Mouse (Mus musculus): ENCODE measurements around the gene Gramd1b. TPM values are rescaled to one million over a fixed set of nuclear protein-coding genes. Genes with fewer than 3 reads are reported as not detected.

Gramd1b gene
- 14.0 and 19.9 TPM in 2 replicates for polyA plus RNA-seq (2015; fragmentation: Nextera tagmentation; extraction: Ambion mirVana)

DNA sequence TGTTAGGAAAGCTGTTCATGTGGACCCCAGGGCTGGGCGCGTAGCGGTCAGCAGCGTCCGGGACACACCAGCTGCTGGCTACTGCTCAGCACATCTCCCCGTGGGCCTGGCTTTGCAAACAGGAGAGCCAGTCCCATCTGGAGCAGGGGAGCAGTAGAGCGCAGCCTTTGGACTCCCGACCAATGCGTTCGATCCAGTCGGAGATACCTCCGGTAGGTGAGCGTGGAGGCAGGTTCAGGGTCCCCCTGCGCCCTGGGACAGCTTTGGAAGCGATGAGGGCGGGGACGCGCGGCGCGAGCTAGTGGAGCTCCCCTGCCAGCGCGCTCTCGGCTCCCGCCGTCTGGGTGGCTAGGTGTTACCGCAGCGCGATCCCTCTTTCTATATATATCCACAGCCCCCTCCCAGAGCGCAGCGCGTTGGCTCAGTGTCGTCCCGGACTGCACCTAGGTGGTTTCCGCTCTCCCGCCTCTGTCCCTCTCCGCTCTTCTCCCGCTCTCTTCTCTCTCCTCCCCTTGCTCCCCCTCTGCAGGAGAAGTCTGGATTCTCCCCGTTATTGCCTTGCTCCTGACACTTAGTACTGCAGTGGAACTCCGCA is at the start of gene Gramd1b:
Gramd1b (minus strand) TSS at position 357 of the 595 bp plus-strand sequence.
- H3K4me3 ChIP-seq: peak within 1 kb of the TSS; percentile 57
- peaks cover 6% of the 10 kb centered on the region for H3K4me1 ChIP-seq
- peak within 1 kb of the TSS; percentile 85 for H3K4me2 ChIP-seq
- 0 out of 2 replicates have a peak within 1 kb of the TSS, but pooled peaks have one; percentile 19 for H3K27ac ChIP-seq
- WGBS: under 1% methylated on average over 40 of the region's 40 CpGs
- H3K27me3 ChIP-seq (replicated peaks): no peaks in the 10 kb centered on the region
- no peaks in the 10 kb centered on the region for H3K36me3 ChIP-seq (replicated peaks)
- ATAC-seq (replicated peaks): peak; percentile 86
- peak within 1 kb of the TSS; percentile 60 for H3K9ac ChIP-seq
- H3K9me3 ChIP-seq: no peaks in the 10 kb centered on the region

DNA sequence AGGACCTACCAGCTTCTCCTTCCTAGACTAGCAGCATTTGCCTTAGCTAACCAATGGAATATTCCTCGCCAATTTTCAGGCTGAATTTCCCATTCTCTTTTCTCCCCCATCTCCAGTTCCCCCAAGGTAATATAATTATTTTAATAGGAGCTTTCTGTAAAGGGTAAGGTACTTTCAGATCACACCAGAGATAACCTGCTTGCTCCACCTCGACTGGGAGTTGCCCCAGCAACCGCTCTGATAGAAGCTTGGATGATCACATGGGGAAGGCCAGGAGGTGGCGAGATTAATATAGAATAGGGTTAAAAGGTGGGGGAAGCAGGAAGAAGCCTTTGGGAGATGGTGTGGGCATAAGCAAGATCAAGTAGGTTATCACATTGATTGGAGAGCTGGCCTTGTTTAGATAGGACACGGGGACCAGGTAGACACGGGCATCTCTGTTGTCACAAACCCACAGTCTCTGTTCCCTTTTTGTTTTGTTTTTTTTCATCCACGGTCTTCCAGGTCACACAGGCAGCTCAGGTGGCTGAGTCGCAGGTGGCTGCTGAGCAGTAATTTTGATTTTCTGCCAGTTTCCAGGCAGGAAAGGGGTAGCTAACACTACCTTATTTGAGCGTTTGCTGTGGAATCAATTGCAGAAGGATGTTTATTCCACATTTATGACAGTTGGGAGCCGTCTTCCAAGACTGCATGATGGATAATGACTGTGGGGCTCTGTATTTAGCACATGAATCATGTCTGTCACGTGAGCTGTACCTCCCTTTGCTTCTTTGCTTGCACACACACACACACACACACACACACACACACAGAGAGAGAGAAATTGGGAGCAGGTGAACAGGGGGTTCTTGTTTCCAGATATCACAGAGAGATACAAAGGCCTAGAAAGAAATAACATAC is 47.8 kb upstream of the Gramd1b start:
- H3K9me3 ChIP-seq: no peaks in the 10 kb centered on the region
- H3K4me2 ChIP-seq: no peak overlapping the region
- peaks cover 8% of the 10 kb centered on the region; the same call in 1 of the 2 replicates for H3K4me1 ChIP-seq
- peak; percentile 32; the same call in 1 of the 2 replicates for ATAC-seq (replicated peaks)
- WGBS: 68% methylated on average over 11 of the region's 11 CpGs
- H3K4me3 ChIP-seq: no peak overlapping the region
- peak overlapping the region; percentile 39; the same call in 1 of the 2 replicates for H3K27ac ChIP-seq
- no peaks in the 10 kb centered on the region for H3K27me3 ChIP-seq (replicated peaks)
- no peaks in the 10 kb centered on the region for H3K36me3 ChIP-seq (replicated peaks)
- no peak overlapping the region for H3K9ac ChIP-seq

DNA sequence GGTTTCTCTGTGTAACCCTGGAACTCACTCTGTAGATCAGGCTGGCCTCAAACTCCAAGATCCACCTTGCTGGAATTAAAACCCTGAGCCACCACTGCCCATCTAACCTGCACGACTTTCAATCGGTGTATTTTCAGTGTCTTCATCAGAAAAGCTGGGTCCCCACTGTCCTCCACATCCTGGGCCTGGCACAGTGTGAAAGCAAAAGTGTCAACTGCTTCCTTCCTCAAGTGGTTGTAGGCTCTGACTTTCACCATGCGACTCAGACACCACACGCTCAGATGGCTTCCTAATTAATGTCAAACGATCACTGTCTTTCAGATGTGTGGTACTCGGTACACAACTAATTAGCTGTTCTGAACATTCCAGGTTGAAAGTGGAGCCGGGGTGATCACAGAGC is 45.9 kb upstream of the Gramd1b start:
- Histone ChIP-seq H3K4me1 (peaks cover 8% of the 10 kb centered on the region; the same call in 1 of the 2 replicates), H3K27ac (no peak overlapping the region), H3K27me3 (replicated peaks) (no peaks in the 10 kb centered on the region), H3K9ac (no peak overlapping the region), H3K4me2 (no peak overlapping the region), H3K9me3 (no peaks in the 10 kb centered on the region), H3K4me3 (no peak overlapping the region), H3K36me3 (replicated peaks) (no peaks in the 10 kb centered on the region)
- no peak for ATAC-seq (replicated peaks)
- 81% methylated on average over 7 of the region's 7 CpGs for WGBS

DNA sequence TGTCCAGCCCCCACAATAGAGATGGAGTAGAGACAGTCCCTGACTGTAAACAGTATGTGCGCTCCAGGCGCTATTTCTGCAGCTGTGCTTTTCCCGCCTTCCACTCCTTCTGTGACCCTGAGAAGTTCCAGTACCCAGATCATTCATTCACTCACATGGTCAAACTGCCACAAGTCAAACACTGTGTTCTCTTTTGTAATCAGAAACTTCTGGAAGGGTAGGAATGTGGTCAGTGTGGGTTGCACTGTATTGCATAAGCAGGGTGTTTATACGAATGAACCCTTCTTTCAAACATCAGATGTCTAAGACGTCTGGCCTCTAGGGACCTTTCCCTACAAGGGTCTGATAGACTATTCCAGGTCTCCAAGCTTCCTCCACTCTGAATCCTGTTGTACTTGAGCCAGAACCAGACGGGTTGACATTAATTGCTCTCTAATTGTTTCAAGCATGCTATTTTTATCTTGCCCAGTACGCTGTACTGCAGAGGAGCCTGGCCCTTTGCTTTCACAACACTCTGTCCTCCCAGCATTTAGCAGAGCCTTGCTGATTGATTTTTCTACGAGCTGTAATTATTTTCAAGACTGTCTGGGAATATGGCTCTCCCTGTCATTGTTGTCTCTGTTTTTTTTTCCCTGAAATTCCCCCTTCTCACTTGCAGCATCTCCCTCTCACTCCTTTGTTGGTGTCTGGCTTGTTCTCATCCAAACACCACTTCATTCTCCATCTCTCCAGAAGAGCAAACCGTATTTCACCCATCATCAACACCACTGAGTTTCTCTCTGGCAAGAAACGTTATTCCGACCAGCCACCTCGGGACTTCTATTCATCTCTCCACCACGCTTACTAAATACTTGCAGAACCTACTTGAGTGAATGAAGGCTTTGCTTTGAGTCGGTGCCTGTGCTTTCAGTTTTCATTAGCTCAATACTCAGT is 44.1 kb upstream of the Gramd1b start:
- H3K9ac ChIP-seq: no peak overlapping the region
- no peak overlapping the region for H3K4me2 ChIP-seq
- no peak for ATAC-seq (replicated peaks)
- peak overlapping the region; percentile 7; the same call in 1 of the 2 replicates for H3K27ac ChIP-seq
- peaks cover 8% of the 10 kb centered on the region; the same call in 1 of the 2 replicates for H3K4me1 ChIP-seq
- H3K27me3 ChIP-seq (replicated peaks): no peaks in the 10 kb centered on the region
- H3K36me3 ChIP-seq (replicated peaks): no peaks in the 10 kb centered on the region
- whole genome bisulfite sequencing: 75% methylated on average over 14 of the region's 14 CpGs
- H3K4me3 ChIP-seq: no peak overlapping the region
- H3K9me3 ChIP-seq: no peaks in the 10 kb centered on the region

DNA sequence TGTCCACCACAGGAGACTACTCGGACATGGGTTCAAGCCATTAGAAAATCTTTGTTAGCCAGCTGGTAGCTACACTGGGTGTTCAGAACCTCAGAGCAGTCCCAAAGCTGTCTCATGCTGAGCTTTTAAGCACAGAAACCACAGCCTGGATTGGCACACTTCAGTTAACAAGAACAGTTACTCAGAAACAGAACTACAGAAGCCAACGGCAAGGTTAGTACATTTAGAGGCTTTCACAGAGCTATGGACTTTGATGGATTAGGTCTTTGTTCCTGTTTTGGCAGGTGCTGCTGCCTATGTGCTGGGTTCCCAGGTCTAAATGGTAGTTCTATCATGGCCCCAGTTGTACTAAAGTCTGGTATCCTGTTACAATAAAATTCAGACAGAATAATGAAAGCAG is 40.1 kb upstream of the Gramd1b start:
- no peak overlapping the region for H3K27ac ChIP-seq
- 57% methylated on average over 2 of the region's 2 CpGs for WGBS

DNA sequence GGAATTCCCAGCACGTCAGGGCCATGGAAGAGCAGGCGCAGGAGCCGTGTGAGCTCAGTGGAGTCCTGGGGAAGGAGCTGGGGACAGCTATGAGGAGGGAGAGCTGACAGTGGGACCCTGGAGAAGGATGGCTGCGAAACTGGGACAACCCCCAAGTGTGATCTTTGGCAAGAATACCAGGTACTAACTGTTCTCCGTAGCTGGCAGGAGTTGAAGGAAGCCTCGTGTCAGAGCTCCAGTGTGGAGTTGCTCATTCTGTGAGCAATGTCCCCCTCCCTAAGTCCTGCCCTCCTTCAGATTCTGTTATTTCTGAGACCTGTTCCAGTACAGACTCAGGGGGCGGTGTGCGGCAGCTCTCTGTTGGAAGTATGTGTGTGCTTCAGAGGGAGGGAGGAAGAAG is 36.9 kb upstream of the Gramd1b start:
- ATAC-seq (replicated peaks): no peak
- WGBS: 74% methylated on average over 8 of the region's 8 CpGs
- H3K4me3 ChIP-seq: no peak overlapping the region

More for the DNA sequence above, 40.1 kb upstream of the Gramd1b start:
- Histone ChIP-seq H3K9ac (no peak overlapping the region), H3K27me3 (replicated peaks) (no peaks in the 10 kb centered on the region), H3K4me2 (no peak overlapping the region), H3K9me3 (no peaks in the 10 kb centered on the region), H3K36me3 (replicated peaks) (no peaks in the 10 kb centered on the region), H3K4me3 (no peak overlapping the region), H3K4me1 (no peaks in the 10 kb centered on the region)
- ATAC-seq (replicated peaks): no peak

DNA sequence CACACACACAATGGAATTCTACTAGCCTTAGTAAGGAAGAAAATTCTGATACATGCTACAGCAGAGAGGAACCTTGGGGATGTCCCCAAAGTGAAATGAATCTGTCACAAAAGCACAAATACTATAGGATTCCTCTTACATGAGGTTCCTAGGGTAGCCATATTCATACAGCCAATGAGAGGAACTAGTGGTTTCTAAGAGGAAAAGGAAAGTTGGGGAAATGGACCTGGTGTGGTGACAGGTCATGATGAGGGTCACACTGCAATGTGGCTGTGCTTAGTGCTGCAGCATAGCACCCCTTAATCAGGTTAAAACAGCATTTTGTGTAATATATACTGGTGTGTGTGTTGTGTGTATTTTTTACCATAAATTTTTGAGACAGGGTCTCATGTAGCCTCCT is 32.6 kb upstream of the Gramd1b start:
- H3K27ac ChIP-seq: no peak overlapping the region
- no peak overlapping the region for H3K4me2 ChIP-seq
- H3K36me3 ChIP-seq (replicated peaks): no peaks in the 10 kb centered on the region
- H3K9ac ChIP-seq: no peak overlapping the region
- no peaks in the 10 kb centered on the region for H3K9me3 ChIP-seq
- no peaks in the 10 kb centered on the region for H3K4me1 ChIP-seq
- no peak for ATAC-seq (replicated peaks)
- H3K4me3 ChIP-seq: no peak overlapping the region
- no peaks in the 10 kb centered on the region for H3K27me3 ChIP-seq (replicated peaks)

More for the DNA sequence above, 36.9 kb upstream of the Gramd1b start:
- Histone ChIP-seq H3K9me3 (no peaks in the 10 kb centered on the region), H3K4me1 (no peaks in the 10 kb centered on the region), H3K9ac (no peak overlapping the region), H3K27me3 (replicated peaks) (no peaks in the 10 kb centered on the region), H3K27ac (no peak overlapping the region), H3K4me2 (no peak overlapping the region), H3K36me3 (replicated peaks) (no peaks in the 10 kb centered on the region)

DNA sequence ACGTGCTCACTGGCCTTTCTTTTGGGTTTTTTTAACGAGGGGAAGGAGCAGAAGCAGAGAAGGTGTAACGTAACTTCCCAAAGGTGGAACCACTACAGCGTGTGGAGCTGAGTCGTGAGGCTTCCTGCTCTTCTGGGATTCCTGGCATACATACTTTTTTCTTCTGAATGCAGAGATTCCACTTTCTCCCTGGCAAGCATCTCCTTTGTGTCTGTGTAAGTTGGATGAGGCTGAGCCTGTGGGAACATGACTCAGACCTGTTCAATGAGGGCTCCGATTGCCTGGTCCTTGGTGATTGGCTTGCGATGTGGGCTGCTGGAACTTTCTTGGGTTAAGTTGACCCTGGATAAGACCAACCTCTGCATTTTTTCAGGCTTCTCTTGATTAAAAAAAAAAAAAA is 28.5 kb upstream of the Gramd1b start:
- Histone ChIP-seq H3K27ac (no peak overlapping the region), H3K9me3 (no peaks in the 10 kb centered on the region), H3K4me2 (no peak overlapping the region), H3K9ac (no peak overlapping the region), H3K36me3 (replicated peaks) (no peaks in the 10 kb centered on the region), H3K27me3 (replicated peaks) (no peaks in the 10 kb centered on the region), H3K4me3 (no peak overlapping the region), H3K4me1 (no peaks in the 10 kb centered on the region)
- ATAC-seq (replicated peaks): no peak
- WGBS: 86% methylated on average over 7 of the region's 7 CpGs

DNA sequence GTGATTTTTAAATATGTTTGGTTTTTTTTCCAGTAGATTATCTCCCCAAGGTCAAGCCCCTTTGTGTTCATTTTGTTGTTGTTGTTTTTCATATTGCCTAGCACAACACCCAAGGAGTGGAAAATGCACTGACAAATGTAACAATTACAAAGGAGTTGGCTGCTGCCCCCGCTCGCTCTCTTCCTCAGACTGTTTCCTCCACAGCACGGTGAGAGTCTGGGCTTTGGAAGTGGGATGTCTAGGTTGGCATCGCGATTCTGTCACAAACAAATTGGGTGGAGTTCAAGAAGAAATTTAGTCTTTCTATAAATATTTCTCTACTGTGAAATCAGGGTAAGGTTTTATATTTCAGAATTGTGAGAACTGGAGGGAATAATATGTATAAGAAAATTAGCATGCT is 26.6 kb upstream of the Gramd1b start:
- no peak for ATAC-seq (replicated peaks)
- 93% methylated on average over 5 of the region's 5 CpGs for WGBS

DNA sequence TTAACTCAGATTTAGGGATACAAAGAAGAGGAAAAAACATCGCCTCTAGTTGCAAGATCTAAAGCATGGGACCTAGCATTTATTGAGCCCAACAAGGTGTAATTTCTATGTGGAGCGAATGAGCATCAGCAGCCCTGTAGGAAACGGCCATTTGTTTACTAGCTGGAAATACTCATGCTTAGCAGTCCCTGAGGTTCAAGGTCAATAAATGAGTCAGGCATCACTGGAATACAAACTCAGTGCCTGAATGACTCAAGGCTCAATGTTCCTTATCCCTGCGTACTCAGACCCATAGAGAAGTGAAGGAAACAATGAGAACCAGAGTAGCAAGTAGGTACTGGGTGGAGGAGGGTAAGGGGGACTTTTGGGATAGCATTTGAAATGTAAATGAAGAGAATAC is 25.2 kb upstream of the Gramd1b start:
- no peak overlapping the region for H3K4me3 ChIP-seq
- no peaks in the 10 kb centered on the region for H3K36me3 ChIP-seq (replicated peaks)
- H3K9me3 ChIP-seq: no peaks in the 10 kb centered on the region
- H3K4me2 ChIP-seq: no peak overlapping the region
- WGBS: 68% methylated on average over 4 of the region's 4 CpGs
- H3K27me3 ChIP-seq (replicated peaks): no peaks in the 10 kb centered on the region
- ATAC-seq (replicated peaks): no peak
- H3K9ac ChIP-seq: no peak overlapping the region
- no peak overlapping the region for H3K27ac ChIP-seq
- H3K4me1 ChIP-seq: no peaks in the 10 kb centered on the region

More for the DNA sequence above, 26.6 kb upstream of the Gramd1b start:
- no peak overlapping the region for H3K9ac ChIP-seq
- H3K4me1 ChIP-seq: no peaks in the 10 kb centered on the region
- no peak overlapping the region for H3K27ac ChIP-seq
- H3K27me3 ChIP-seq (replicated peaks): no peaks in the 10 kb centered on the region
- H3K36me3 ChIP-seq (replicated peaks): no peaks in the 10 kb centered on the region
- no peaks in the 10 kb centered on the region for H3K9me3 ChIP-seq
- H3K4me2 ChIP-seq: no peak overlapping the region
- no peak overlapping the region for H3K4me3 ChIP-seq

DNA sequence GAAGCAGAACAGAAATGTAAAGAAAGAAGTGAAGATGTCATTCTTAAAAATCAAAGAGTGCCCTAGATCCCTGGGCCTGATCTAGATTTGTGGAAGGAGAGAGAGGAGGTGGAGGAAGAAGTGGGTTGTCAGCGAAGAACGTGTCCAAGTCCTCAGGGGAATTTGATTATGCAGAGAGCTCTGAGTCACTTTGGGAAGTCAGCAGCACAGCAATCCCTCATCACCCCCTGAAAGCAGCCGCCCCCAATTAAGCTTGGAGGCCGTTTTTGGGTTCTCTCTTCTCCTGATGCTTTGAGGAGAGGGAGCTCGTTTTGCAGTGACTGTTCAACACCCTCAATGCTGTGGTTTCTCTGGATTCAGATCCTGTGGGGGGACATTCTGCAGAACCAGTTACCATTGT is 24.1 kb upstream of the Gramd1b start:
- WGBS: 66% methylated on average over 5 of the region's 5 CpGs

DNA sequence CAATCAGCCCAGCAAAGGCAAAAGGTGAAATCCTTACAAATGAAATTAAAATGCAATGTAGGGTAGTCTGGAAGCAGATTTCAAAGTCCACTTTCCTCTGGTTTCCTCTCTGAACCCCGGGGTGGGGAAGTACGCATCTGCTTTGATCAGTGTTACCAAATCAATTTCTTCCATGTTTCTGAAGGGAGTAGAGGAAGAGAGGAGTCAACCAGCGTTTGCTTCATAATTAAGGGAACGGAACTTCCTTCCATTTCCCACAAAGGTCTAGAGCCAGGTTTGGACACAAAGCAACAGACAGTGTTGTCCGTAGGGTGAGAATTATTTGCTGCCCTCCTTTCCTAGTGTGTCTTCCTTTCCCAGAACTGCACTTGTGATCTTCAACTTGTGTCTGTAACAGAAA is 16.7 kb upstream of the Gramd1b start:
- Histone ChIP-seq H3K4me2 (no peak overlapping the region), H3K9me3 (no peaks in the 10 kb centered on the region), H3K27me3 (replicated peaks) (no peaks in the 10 kb centered on the region), H3K4me1 (no peaks in the 10 kb centered on the region), H3K9ac (no peak overlapping the region), H3K36me3 (replicated peaks) (no peaks in the 10 kb centered on the region), H3K27ac (no peak overlapping the region), H3K4me3 (no peak overlapping the region)
- no peak for ATAC-seq (replicated peaks)
- 82% methylated on average over 5 of the region's 5 CpGs for WGBS

More for the DNA sequence above, 24.1 kb upstream of the Gramd1b start:
- Histone ChIP-seq H3K9me3 (no peaks in the 10 kb centered on the region), H3K4me1 (no peaks in the 10 kb centered on the region), H3K27ac (no peak overlapping the region), H3K36me3 (replicated peaks) (no peaks in the 10 kb centered on the region), H3K4me2 (no peak overlapping the region), H3K9ac (no peak overlapping the region), H3K4me3 (no peak overlapping the region), H3K27me3 (replicated peaks) (no peaks in the 10 kb centered on the region)
- no peak for ATAC-seq (replicated peaks)

All from midbrain, embryonic 15.5 days (tissue).